Mouse (Mus musculus) heart, embryonic 13.5 days (tissue): ENCODE measurements at regions not wholly inside any gene's neighbourhood (a gene's known extent, or its start where the extent isn't known, plus 50 kb on each side); places are given as distances from the start of the nearest gene placed in this dataset.
A peak's percentile ranks its signal among the peaks of the same experiment; 100 is the strongest.

ENCODE experiments used
- ATAC-seq: fragments of 200-750 bp; cut with Nextera tagmentation; 2 replicates; pipeline ENCODE4 v1.8.0; 2017; ENCODE audit warnings: moderate TSS enrichment; ENCODE audit not compliant: insufficient number of reproducible peaks, low FRiP score, low TSS enrichment; ENCODE audit errors: extremely low read depth
- H3K27ac ChIP-seq: fragments of 300-500 bp; sonication (generic); replicated peaks from 2 replicates; pipeline ENCODE4 v1.5.1; 2015; ENCODE audit warnings: moderate library complexity, mild to moderate bottlenecking, inconsistent platforms
- H3K27me3 ChIP-seq: fragments of 300-500 bp; sonication (generic); replicated peaks from 2 replicates; pipeline ENCODE4 v1.6.1; 2015; ENCODE audit warnings: mild to moderate bottlenecking, inconsistent platforms
- H3K36me3 ChIP-seq: fragments of 300-500 bp; sonication (generic); 2 replicates; pipeline ENCODE4 v1.6.1; 2015; ENCODE audit warnings: mild to moderate bottlenecking, inconsistent platforms
- H3K4me1 ChIP-seq: fragments of 300-500 bp; sonication (generic); 2 replicates; pipeline ENCODE4 v1.6.1; 2015; ENCODE audit warnings: inconsistent platforms
- H3K4me2 ChIP-seq: fragments of 300-500 bp; sonication (generic); 2 replicates; pipeline ENCODE4 v1.6.1; 2015; ENCODE audit warnings: inconsistent platforms, mild to moderate bottlenecking, moderate library complexity
- H3K4me3 ChIP-seq: fragments of 300-500 bp; sonication (generic); 2 replicates; pipeline ENCODE4 v1.5.1; 2015; ENCODE audit warnings: moderate library complexity, mild to moderate bottlenecking, inconsistent platforms
- H3K9ac ChIP-seq: fragments of 300-500 bp; sonication (generic); 2 replicates; pipeline ENCODE4 v1.6.1; 2015; ENCODE audit warnings: inconsistent platforms, mild to moderate bottlenecking, moderate library complexity
- H3K9me3 ChIP-seq: fragments of 300-500 bp; sonication (generic); 2 replicates; pipeline ENCODE4 v1.6.1; 2016; ENCODE audit warnings: inconsistent platforms
- WGBS: fragments of 180-500 bp; shearing (Covaris S2); methylation state at CpG from one replicate; pipeline ENCODE4 v1.1.7; 2015; ENCODE audit warnings: mixed read lengths; 5-methylcytosine and 5-hydroxymethylcytosine counted together

DNA sequence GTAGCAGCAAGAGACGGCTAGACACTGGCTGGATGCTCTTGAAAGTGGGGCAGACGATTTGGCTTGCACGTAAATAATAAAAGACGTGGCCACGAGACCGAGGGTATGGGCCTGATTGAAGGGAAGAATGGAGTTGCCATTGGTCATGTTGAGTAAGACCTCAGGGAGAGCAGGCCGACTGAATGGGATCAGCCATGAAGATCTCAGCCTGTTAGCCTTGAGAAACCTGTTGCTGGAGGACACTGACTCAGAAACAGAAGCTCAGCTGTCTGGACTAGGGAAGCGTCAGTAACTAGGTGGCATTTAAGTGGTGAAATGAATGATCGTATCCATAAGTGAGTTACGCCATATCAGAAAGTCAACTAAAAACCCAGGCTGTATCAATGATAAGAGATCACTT is 126.3 kb upstream of the Sox4 start:
- no peak for ATAC-seq
- WGBS: 88% methylated on average over 10 of the region's 10 CpGs
- Histone ChIP-seq H3K9me3 (no peaks in the 10 kb centered on the region), H3K4me2 (no peak overlapping the region), H3K9ac (no peak overlapping the region), H3K27me3 (no peaks in the 10 kb centered on the region), H3K27ac (no peak overlapping the region), H3K4me1 (peaks cover 15% of the 10 kb centered on the region), H3K4me3 (no peak overlapping the region), H3K36me3 (no peaks in the 10 kb centered on the region)

DNA sequence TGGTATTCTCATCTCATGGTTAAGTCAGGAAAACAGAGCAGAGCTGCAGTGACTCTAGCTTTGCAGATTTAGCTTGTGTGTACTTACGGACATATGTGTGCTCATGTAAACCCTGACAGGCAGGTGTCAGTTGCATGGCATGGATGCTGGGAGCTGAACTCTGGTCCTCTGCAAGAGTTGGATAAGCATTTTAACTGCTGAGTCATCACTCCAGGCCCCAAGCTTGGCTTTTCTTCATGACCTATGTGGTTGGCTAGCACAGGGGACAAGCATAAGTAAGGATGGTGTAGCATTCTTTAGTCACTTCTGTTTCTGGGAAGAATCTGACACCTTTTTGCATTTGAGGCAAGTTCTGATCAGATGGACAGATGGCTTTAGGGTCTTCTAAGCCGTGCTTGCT is 120.1 kb upstream of the Sox4 start:
- ATAC-seq: no peak
- H3K36me3 ChIP-seq: no peaks in the 10 kb centered on the region
- WGBS: 91% methylated on average over 2 of the region's 2 CpGs

DNA sequence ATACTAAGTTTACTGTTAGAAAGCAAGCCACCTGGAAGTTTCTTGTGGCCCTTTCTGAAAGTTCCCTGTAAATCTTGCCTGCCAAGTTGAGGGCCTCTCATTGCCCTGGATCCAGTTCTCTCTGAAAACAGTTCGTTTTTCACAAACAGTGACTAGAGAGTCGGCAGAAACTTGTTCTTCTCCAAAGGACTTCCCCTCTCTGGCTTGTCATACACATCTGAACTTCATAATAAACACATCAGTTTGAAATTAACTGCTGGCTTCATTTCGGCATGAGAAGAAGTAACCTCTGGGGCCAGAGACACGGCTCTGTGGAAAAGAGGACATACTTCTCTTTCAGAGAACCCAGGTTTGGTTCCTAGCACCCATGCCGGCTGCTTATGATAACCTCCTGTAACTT is 110.4 kb upstream of the Sox4 start:
- 80% methylated on average over 5 of the region's 5 CpGs for WGBS
- Histone ChIP-seq H3K4me3 (no peak overlapping the region), H3K9me3 (no peaks in the 10 kb centered on the region; the same call in 1 of the 2 replicates), H3K4me1 (peaks cover 9% of the 10 kb centered on the region), H3K4me2 (no peak overlapping the region), H3K9ac (no peak overlapping the region), H3K27ac (no peak overlapping the region), H3K27me3 (no peaks in the 10 kb centered on the region), H3K36me3 (no peaks in the 10 kb centered on the region)
- ATAC-seq: no peak

More for the DNA sequence above, 120.1 kb upstream of the Sox4 start:
- no peak overlapping the region for H3K27ac ChIP-seq
- H3K27me3 ChIP-seq: no peaks in the 10 kb centered on the region
- no peak overlapping the region for H3K9ac ChIP-seq
- no peaks in the 10 kb centered on the region for H3K9me3 ChIP-seq
- no peak overlapping the region for H3K4me2 ChIP-seq
- H3K4me3 ChIP-seq: no peak overlapping the region
- H3K4me1 ChIP-seq: no peaks in the 10 kb centered on the region

DNA sequence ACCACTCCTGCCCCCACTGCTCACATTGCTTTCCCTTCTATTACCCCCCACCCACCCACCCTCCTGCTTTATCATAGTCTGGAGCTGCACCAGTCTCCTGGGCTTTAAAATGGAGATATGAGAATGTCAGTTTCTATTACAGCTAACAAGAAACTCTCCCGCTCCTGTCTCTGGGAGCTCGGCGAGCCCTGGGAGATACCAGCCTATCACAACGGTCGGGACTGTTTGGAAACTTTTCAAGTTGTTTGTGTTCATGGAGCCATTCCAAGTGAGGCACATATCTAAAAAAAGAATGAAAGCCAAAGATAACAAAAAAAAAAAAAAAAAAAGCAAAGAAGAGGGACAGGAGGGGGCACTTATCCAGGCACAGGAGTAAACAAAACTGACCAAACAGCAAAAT is 105.2 kb upstream of the Sox4 start:
- no peaks in the 10 kb centered on the region for H3K36me3 ChIP-seq
- peak overlapping the region; percentile 40 for H3K4me2 ChIP-seq
- peak overlapping the region; percentile 52 for H3K9ac ChIP-seq
- peaks cover 23% of the 10 kb centered on the region for H3K4me1 ChIP-seq
- no peak overlapping the region for H3K4me3 ChIP-seq
- no peaks in the 10 kb centered on the region for H3K27me3 ChIP-seq
- 18% methylated on average over 5 of the region's 5 CpGs for WGBS
- no peaks in the 10 kb centered on the region for H3K9me3 ChIP-seq
- no peak; the same call in 1 of the 2 replicates for ATAC-seq
- peak overlapping the region; percentile 91 for H3K27ac ChIP-seq

DNA sequence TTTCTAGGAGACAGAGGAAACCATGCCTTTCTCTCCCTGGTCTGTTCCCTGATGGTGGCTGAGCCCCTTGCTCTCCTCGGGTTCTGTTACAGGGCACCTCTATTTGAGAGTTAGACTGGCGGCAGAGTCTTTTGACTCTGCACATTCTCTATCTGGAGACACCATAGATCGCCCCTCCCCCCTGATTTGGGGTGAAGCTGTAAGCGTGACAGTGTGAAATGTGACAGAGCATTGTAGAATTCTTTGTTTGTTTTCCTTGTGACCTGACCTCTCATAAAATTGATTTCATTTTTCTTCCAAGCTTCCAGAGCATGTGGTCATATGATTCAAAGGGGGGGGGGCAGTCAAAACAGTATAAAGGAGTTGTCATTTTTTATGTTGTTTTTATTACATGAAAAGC is 96.2 kb upstream of the Sox4 start:
- Histone ChIP-seq H3K36me3 (no peaks in the 10 kb centered on the region), H3K4me1 (peaks cover 29% of the 10 kb centered on the region), H3K9me3 (no peaks in the 10 kb centered on the region), H3K4me2 (no peak overlapping the region), H3K27me3 (no peaks in the 10 kb centered on the region), H3K27ac (peak overlapping the region; percentile 81), H3K4me3 (no peak overlapping the region), H3K9ac (no peak overlapping the region)
- no peak for ATAC-seq
- WGBS: 19% methylated on average over 4 of the region's 4 CpGs

DNA sequence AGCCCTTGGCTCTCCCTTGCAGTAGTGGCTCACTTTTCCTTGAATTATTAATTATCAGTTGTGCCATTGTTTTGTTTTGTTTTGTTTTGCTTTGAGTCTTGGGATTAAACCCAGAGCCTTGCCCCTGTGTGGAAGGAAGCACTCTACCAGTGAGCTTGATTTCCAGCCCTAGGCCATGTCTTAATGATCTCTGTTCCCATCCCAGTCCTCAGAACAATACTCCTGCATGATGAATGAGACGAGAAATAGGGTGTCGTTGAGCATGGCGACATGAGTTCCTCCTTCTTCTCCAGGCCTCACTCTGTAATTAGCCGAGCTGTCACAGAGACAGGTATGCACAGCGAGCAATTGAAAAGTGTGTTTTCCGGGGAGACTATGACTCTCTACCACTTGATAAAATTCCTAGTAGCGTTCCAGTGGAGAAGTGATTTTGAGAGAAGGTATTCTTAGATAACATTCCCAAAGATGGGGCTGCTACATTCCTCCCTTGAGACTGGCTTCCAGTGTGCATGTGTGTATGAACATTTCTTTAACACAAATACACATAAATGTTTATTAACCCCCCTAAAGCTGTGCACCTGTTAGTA is 95.6 kb upstream of the Sox4 start:
- Histone ChIP-seq H3K27ac (peak overlapping the region; percentile 81), H3K4me1 (peaks cover 36% of the 10 kb centered on the region), H3K9me3 (no peaks in the 10 kb centered on the region), H3K4me2 (no peak overlapping the region), H3K9ac (no peak overlapping the region), H3K4me3 (no peak overlapping the region), H3K36me3 (no peaks in the 10 kb centered on the region), H3K27me3 (no peaks in the 10 kb centered on the region)
- WGBS: 17% methylated on average over 7 of the region's 7 CpGs
- ATAC-seq: no peak

DNA sequence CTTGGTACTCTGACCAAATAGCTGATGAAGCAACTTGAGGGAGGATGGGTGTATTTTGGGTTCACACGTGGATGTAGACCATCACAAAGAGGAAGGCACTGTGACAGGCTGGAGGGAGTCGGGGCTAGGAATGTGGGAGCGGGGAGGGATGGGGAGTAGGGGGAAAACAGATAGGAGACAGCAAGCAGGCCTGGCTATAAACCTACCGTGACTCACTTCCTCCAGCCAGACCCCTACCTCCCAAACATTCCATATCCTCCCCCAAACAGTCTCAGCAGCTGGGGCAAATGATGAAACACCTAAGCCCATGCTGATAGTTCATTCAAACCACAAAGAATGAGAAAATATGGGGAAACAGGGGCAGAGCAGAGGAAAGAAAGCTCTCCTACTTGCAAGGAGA is 91.1 kb upstream of the Sox4 start:
- 27% methylated on average over 4 of the region's 4 CpGs for WGBS
- Histone ChIP-seq H3K27me3 (no peaks in the 10 kb centered on the region), H3K9me3 (no peaks in the 10 kb centered on the region; the same call in 1 of the 2 replicates), H3K27ac (no peak overlapping the region), H3K36me3 (no peaks in the 10 kb centered on the region), H3K9ac (no peak overlapping the region), H3K4me1 (peaks cover 40% of the 10 kb centered on the region), H3K4me2 (no peak overlapping the region), H3K4me3 (no peak overlapping the region)
- no peak for ATAC-seq

DNA sequence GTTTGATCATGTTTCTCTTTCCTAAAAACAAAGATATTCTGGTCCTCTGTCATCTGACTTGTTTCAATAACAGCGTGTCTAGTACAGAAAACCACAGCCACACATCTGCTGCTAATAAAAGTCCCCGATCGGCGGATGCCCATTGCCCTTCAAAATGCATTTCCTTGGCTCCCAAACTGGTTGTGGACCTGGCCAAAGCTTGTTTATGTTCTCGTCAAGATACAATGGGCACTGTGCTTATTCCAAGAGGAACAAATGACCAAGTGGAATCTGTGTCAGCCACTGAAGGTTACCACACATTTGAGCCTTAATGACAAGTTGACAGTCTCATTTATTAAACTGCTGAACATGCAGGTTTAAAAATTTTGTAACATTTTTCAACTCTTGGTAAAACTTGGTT is 86.8 kb upstream of the Sox4 start:
- H3K9me3 ChIP-seq: no peaks in the 10 kb centered on the region; the same call in 1 of the 2 replicates
- H3K36me3 ChIP-seq: no peaks in the 10 kb centered on the region
- H3K9ac ChIP-seq: no peak overlapping the region
- H3K4me2 ChIP-seq: no peak overlapping the region
- ATAC-seq: no peak
- H3K4me3 ChIP-seq: no peak overlapping the region
- H3K4me1 ChIP-seq: peaks cover 15% of the 10 kb centered on the region
- H3K27ac ChIP-seq: no peak overlapping the region
- no peaks in the 10 kb centered on the region for H3K27me3 ChIP-seq
- 85% methylated on average over 5 of the region's 5 CpGs for WGBS

DNA sequence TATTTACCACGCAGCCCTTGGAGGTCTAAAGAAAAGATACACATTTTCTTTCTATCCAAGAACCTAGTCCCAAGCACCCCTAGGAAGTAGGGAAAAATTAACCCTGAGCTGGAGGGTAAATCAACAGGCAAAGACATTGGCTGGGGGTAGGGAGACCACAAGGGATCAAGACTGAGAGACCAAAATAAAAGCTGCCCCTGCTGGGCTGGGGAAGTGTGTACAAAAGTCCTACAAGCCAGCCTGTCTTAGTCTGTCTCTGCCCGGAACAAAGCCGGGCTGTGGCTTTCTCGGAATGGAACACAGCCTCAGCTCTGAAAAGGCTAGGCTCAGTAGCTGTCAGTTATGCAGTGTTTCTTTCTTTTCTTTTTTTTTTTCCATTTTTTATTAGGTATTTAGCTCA is 81.4 kb upstream of the Sox4 start:
- Histone ChIP-seq H3K9ac (no peak overlapping the region), H3K27me3 (no peaks in the 10 kb centered on the region), H3K9me3 (no peaks in the 10 kb centered on the region; the same call in 1 of the 2 replicates), H3K4me3 (no peak overlapping the region), H3K27ac (no peak overlapping the region), H3K36me3 (no peaks in the 10 kb centered on the region), H3K4me1 (no peaks in the 10 kb centered on the region), H3K4me2 (no peak overlapping the region)
- no peak for ATAC-seq
- 80% methylated on average over 4 of the region's 4 CpGs for WGBS

DNA sequence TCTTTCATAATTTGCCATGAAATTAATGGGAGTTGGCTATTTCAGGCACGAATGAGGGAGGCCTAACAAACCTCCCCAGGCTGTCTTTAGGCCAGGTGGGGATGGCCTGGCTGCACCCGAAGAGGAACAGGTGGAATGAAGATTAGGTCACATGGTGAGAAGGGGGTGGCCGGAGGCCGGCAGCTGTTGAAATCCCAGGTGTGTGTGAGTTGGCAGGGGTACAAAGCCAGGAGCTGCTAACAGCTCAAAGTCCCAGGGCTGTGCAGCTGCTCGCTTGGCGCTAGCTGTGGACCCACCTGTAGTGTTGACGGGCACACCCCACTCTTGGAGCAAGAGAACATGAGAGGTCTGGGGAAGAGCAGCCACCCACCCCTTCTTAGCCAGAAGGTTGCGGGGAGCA is 80.9 kb upstream of the Sox4 start:
- no peak overlapping the region for H3K9ac ChIP-seq
- 65% methylated on average over 8 of the region's 8 CpGs for WGBS
- H3K27ac ChIP-seq: no peak overlapping the region
- no peaks in the 10 kb centered on the region for H3K27me3 ChIP-seq
- H3K4me3 ChIP-seq: no peak overlapping the region
- H3K36me3 ChIP-seq: no peaks in the 10 kb centered on the region
- no peaks in the 10 kb centered on the region for H3K4me1 ChIP-seq
- no peaks in the 10 kb centered on the region for H3K9me3 ChIP-seq
- no peak for ATAC-seq
- H3K4me2 ChIP-seq: no peak overlapping the region

DNA sequence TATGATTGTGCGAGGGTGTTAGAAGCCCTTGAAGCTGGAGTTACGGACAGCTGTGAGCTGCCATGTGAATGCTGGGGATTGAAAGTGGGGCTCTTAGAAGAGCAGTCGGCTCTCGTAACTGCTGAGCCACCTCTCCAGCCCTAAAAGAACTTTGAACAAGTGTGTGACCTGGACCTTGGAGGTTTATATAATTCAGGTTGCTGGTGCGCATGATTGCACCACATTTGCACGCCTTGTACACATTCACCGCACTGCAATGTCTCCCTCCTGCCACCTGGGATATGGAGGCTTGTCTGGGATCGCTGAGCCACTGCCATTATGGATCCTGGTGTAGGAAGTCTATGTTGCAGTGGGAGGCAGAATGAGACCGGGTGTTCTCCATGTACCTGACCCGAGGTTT is 73.6 kb upstream of the Sox4 start:
- H3K36me3 ChIP-seq: no peaks in the 10 kb centered on the region
- H3K4me3 ChIP-seq: no peak overlapping the region
- H3K27me3 ChIP-seq: no peaks in the 10 kb centered on the region
- no peak for ATAC-seq
- no peaks in the 10 kb centered on the region for H3K9me3 ChIP-seq
- no peak overlapping the region for H3K4me2 ChIP-seq
- no peak overlapping the region for H3K9ac ChIP-seq
- no peak overlapping the region for H3K27ac ChIP-seq
- WGBS: 90% methylated on average over 10 of the region's 10 CpGs
- no peaks in the 10 kb centered on the region for H3K4me1 ChIP-seq

DNA sequence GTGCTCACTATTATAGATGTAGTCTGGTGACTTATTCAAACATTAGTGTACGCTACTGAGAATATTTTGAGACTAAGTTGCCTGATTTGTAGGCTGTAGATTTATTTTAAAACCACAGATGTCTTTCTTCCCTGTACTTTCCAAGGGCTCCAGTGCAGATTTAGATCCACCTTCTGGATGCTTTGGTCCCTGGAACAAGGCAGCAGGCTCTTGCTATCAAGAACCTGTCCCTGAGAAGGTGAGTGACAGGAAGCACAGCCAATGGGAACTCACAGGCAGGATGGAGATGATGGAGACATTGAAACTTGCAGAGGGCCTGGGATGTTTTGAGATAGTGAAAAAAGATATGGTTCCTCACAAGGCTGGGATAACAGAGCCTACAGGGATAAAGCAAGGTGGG is 70.0 kb upstream of the Sox4 start:
- H3K27ac ChIP-seq: no peak overlapping the region
- no peaks in the 10 kb centered on the region for H3K36me3 ChIP-seq
- no peak overlapping the region for H3K4me3 ChIP-seq
- no peaks in the 10 kb centered on the region for H3K27me3 ChIP-seq
- WGBS: 88% methylated on average over 1 of the region's 1 CpGs
- no peak overlapping the region for H3K4me2 ChIP-seq
- no peak for ATAC-seq
- peaks cover 9% of the 10 kb centered on the region; the same call in 1 of the 2 replicates for H3K4me1 ChIP-seq
- H3K9me3 ChIP-seq: no peaks in the 10 kb centered on the region
- no peak overlapping the region for H3K9ac ChIP-seq
